27 mouse cellular contexts compared by ENCODE assay signal in the genomic region with DNA sequence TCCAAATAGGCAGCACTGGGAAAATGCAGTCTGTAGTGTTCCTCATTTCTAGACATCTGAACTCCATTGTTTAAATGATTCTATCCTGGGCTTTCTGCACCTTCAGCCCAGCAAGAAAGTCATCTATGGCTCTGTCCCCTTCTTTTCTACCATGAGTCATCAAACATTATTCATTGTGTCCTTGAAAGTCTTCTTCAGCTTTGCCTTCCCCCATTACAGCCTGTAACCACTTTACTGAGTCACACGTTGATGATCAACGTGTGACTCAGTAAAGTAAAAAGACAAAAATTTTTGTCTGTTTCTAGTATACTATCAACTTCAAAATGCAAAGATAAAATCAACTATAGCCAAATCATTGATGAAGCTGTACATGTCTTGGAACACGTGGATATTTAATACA.
DNase-seq lines count a peak whose midpoint lies in the region; ATAC-seq and TF ChIP-seq lines count a peak whose summit lies in the region.
"Had no signal": no experiment of that assay in that cellular context is flagged by ENCODE, and none has a peak within 500 bp of the region (broad histone marks: within the 10 kb centered on the region; RNA-seq: fewer than 3 reads in every experiment).

No protein-coding gene starts in this region.

- H3ac ChIP-seq in C2C12 (ENCODE audit: control insufficient read depth, insufficient read length, low read depth): no peak overlapping the region

- no peaks in the 10 kb centered on the region for H3K79me2 ChIP-seq in C2C12 (ENCODE audit: control insufficient read depth, insufficient read depth)

- no peak overlapping the region for H3K4me2 ChIP-seq in forebrain, embryonic 13.5 days
- H3K4me2 ChIP-seq: forebrain, embryonic 15.5 days; hindbrain, embryonic 12.5 days; limb, embryonic 12.5 days; liver, embryonic 15.5 days; lung, embryonic 14.5 days; midbrain, embryonic 12.5 days had no signal

- peak; percentile 59 for DNase-seq in 3T3-L1 (ENCODE audit: low read depth, low spot score)
- DNase-seq in Muller cell, postnatal 12 days (ENCODE audit: inconsistent ontology term): peak; percentile 46
- no peak for DNase-seq in testis, postnatal 10 days (ENCODE audit: low spot score)
- no peak for DNase-seq in layer of hippocampus, postnatal 25 days (ENCODE audit: extremely low spot score in 1 of 2, low spot score in 1 of 2)
- DNase-seq in right cerebral cortex, postnatal 10 days (ENCODE audit: low spot score in 2 of 2): no peak
- DNase-seq: adrenal gland, postnatal 36 days; cerebellum, adult 8-10 months; cerebellum, postnatal 25 days; gastrocnemius, postnatal 14 days; heart, postnatal 36 days; kidney, adult 9 months; kidney, postnatal 10 days; lung, embryonic 14.5 days; lung, postnatal 14 days; retina, postnatal 1 day; right cerebral cortex, postnatal 4 days had no signal

- peak; percentile 11 for ATAC-seq in inflammation-experienced regulatory T-cells, adult 6 months
- ATAC-seq in forebrain, embryonic 13.5 days: no peak
- ATAC-seq: forebrain, embryonic 15.5 days; hindbrain, postnatal 0 days; intestine, postnatal 0 days had no signal

- no peak for TF ChIP-seq CTCF in C2C12 (IDR thresholded peaks at IDR 0.05; ENCODE audit: control insufficient read depth, insufficient read depth, insufficient read length)

- H3K4me3 ChIP-seq in C2C12 (ENCODE audit: insufficient read depth, poor library complexity, severe bottlenecking): no peak overlapping the region
- no peak overlapping the region for H3K4me3 ChIP-seq in forebrain, embryonic 13.5 days
- H3K4me3 ChIP-seq: forebrain, embryonic 15.5 days; hindbrain, embryonic 12.5 days; left cerebral cortex, adult 2 months; limb, embryonic 12.5 days; liver, embryonic 15.5 days; midbrain, embryonic 12.5 days had no signal

- H3K4me1 ChIP-seq in forebrain, embryonic 13.5 days: no peaks in the 10 kb centered on the region
- H3K4me1 ChIP-seq: forebrain, embryonic 15.5 days; hindbrain, embryonic 12.5 days; liver, embryonic 15.5 days; midbrain, embryonic 12.5 days had no signal

- H3K27me3 ChIP-seq in C2C12 (ENCODE audit: control insufficient read depth, insufficient read depth, insufficient read length): no peaks in the 10 kb centered on the region
- no peaks in the 10 kb centered on the region for H3K27me3 ChIP-seq in forebrain, embryonic 13.5 days
- H3K27me3 ChIP-seq: forebrain, embryonic 15.5 days; hindbrain, embryonic 12.5 days; limb, embryonic 12.5 days; liver, embryonic 15.5 days; midbrain, embryonic 12.5 days had no signal

- H3K9ac ChIP-seq in forebrain, embryonic 13.5 days: no peak overlapping the region
- H3K9ac ChIP-seq: forebrain, embryonic 15.5 days; hindbrain, embryonic 12.5 days; limb, embryonic 12.5 days; liver, embryonic 15.5 days; lung, embryonic 14.5 days; midbrain, embryonic 12.5 days had no signal

- H3K36me3 ChIP-seq in C2C12 (ENCODE audit: control insufficient read depth, insufficient read depth): no peaks in the 10 kb centered on the region
- no peaks in the 10 kb centered on the region for H3K36me3 ChIP-seq in forebrain, embryonic 13.5 days (ENCODE audit: poor library complexity, severe bottlenecking)
- H3K36me3 ChIP-seq: forebrain, embryonic 15.5 days; hindbrain, embryonic 12.5 days; limb, embryonic 12.5 days; liver, embryonic 15.5 days; midbrain, embryonic 12.5 days had no signal

- no peaks in the 10 kb centered on the region for H3K9me3 ChIP-seq in forebrain, embryonic 13.5 days (replicated peaks)
- H3K9me3 ChIP-seq: forebrain, embryonic 15.5 days; hindbrain, embryonic 12.5 days; limb, embryonic 12.5 days; liver, embryonic 15.5 days; midbrain, embryonic 12.5 days had no signal

- H3K79me3 ChIP-seq in C2C12 (ENCODE audit: low read depth): no peaks in the 10 kb centered on the region

- 93% methylated on average over 3 of the region's 3 CpGs for WGBS in forebrain, embryonic 13.5 days

- no peak overlapping the region for H3K27ac ChIP-seq in forebrain, embryonic 13.5 days
- H3K27ac ChIP-seq: forebrain, embryonic 15.5 days; hindbrain, embryonic 12.5 days; hindbrain, postnatal 0 days; left cerebral cortex, adult 2 months; limb, embryonic 12.5 days; liver, embryonic 15.5 days; midbrain, embryonic 12.5 days had no signal

TF ChIP-seq in C2C12, 6 proteins besides CTCF, POLR2A, EP300 and RAD21:
- TF ChIP-seq FOSL1 (IDR thresholded peaks at IDR 0.05; ENCODE audit: insufficient read depth, low read length, poor library complexity, severe bottlenecking): peak; percentile 96
- TF ChIP-seq USF1 (IDR thresholded peaks at IDR 0.05; ENCODE audit: low read depth): no peak
TF ChIP-seq in C2C12: peak in this region for 1.

Comparison
In these comparisons a context has a peak if more than half of its experiments do, and no peak if none do; other contexts are left out.
1. DNase-seq: peak in 3T3-L1 (single experiment) and Muller cell, postnatal 12 days (single experiment); none in testis, postnatal 10 days (single experiment), layer of hippocampus, postnatal 25 days (0 of 2) and right cerebral cortex, postnatal 10 days (0 of 2).